Mouse (Mus musculus): ENCODE data around the gene Fez1.

DNA sequence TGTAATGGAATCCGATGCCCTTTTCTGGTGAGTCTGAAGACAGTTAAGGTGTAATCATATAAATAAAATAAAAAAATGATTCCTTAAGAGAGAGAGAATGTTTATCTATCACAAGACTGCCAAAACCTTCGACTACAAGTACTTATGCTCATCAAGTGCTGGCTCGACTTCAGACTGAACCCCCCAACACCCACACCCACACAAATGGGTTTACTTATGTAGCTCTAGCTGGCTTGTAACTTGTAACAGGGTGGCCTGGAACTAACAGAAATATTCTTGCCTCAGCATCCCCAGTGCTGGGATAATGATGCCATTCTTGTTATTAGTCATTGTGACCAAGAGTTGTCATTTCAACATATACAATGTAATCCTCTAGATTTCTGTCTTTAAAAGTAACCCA lies 17.7 kb upstream of the Fez1 start:
- no peak for TF ChIP-seq POLR2A (IDR thresholded peaks at IDR 0.05; ENCODE audit: low read depth, low read length)
- no peak for TF ChIP-seq CTCF (IDR thresholded peaks at IDR 0.05; ENCODE audit: borderline replicate concordance, insufficient read depth, low read length)
